Mouse (Mus musculus) lung, embryonic 14.5 days (tissue): ENCODE measurements around the gene Hsd3b4. TPM values are rescaled to one million over a fixed set of nuclear protein-coding genes. Genes with fewer than 3 reads are reported as not detected.
"Not testable (repeated sequence)": the region's sequence is repeated elsewhere in the genome, so short reads cannot be mapped to it uniquely, and the experiment has no call there.

ENCODE experiments used
- ATAC-seq: fragments of 200-750 bp; cut with Nextera tagmentation; 2 replicates; pipeline ENCODE4 v1.8.0; 2017; ENCODE audit warnings: mild to moderate bottlenecking, moderate TSS enrichment, moderate library complexity; ENCODE audit not compliant: insufficient read depth
- DNase-seq: peaks from one replicate; pipeline ENCODE4 v3.0.0-alpha.2; 2015
- H3K27ac ChIP-seq: fragments of 300-500 bp; sonication (generic); 2 replicates; pipeline ENCODE4 v1.5.1; 2014; ENCODE audit warnings: low read depth, mild to moderate bottlenecking, moderate library complexity
- H3K27me3 ChIP-seq: fragments of 300-500 bp; sonication (generic); 2 replicates; pipeline ENCODE4 v1.6.1; 2014; ENCODE audit warnings: low read length, control low read depth; ENCODE audit not compliant: insufficient read depth
- H3K36me3 ChIP-seq: fragments of 300-500 bp; sonication (generic); 2 replicates; pipeline ENCODE4 v1.6.1; 2014; ENCODE audit warnings: control low read depth; ENCODE audit not compliant: insufficient read depth
- H3K4me1 ChIP-seq: fragments of 300-500 bp; sonication (generic); 2 replicates; pipeline ENCODE4 v1.6.1; 2014; ENCODE audit warnings: antibody characterized with exemption, control low read depth; ENCODE audit not compliant: insufficient read depth
- H3K4me2 ChIP-seq: fragments of 300-500 bp; sonication (generic); 2 replicates; pipeline ENCODE4 v1.6.1; 2014; ENCODE audit warnings: mild to moderate bottlenecking
- H3K4me3 ChIP-seq: fragments of 300-500 bp; sonication (generic); 2 replicates; pipeline ENCODE4 v1.5.1; 2014; ENCODE audit warnings: low read depth, low read length
- H3K9ac ChIP-seq: fragments of 300-500 bp; sonication (generic); 2 replicates; pipeline ENCODE4 v1.6.1; 2014
- H3K9me3 ChIP-seq: fragments of 300-500 bp; sonication (generic); 2 replicates; pipeline ENCODE4 v1.6.1; 2016; ENCODE audit warnings: low read depth, low read length, control low read depth
- WGBS: fragments of 180-500 bp; shearing (Covaris S2); extraction: QIAGEN DNeasy Blood & Tissue Kit; methylation state at CpG from one replicate; pipeline ENCODE4 v1.1.7; 2014; 5-methylcytosine and 5-hydroxymethylcytosine counted together
- polyA plus RNA-seq: library from polyadenylated mRNA; unstranded; fragments of >200 nt; fragmentation: Nextera tagmentation; extraction: Ambion mirVana; gene quantifications from 2 replicates; pipeline ENCODE4 v1.2.1, GENCODE M21; 2014

Gene Hsd3b4
- polyA plus RNA-seq, 1 experiment from 2014 or later, result not detected

DNA sequence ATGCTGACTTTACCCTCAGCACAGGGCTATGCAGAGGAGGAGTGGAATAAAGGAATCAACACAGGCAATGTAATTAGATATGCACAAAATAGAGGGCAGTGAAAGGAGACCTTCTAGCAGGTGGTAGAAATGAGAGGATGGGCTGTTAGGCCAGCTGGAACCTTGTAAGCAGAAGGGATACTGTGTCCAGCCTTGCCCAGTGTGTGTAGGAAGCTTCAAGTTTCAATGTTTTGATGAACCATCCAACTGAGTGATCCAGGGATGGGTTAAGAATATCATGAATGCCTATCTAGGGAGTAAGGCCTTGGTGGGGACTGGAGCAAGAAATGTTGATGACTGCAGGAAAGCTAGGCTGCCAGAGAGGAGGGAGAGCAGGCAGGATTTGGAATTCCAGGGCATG, 15.3 kb downstream of the Hsd3b4 start:
- H3K9ac ChIP-seq, H3K4me1 ChIP-seq, H3K9me3 ChIP-seq, H3K4me2 ChIP-seq, H3K36me3 ChIP-seq, ATAC-seq, H3K27me3 ChIP-seq, H3K4me3 ChIP-seq, H3K27ac ChIP-seq, DNase-seq: not testable (repeated sequence)

DNA sequence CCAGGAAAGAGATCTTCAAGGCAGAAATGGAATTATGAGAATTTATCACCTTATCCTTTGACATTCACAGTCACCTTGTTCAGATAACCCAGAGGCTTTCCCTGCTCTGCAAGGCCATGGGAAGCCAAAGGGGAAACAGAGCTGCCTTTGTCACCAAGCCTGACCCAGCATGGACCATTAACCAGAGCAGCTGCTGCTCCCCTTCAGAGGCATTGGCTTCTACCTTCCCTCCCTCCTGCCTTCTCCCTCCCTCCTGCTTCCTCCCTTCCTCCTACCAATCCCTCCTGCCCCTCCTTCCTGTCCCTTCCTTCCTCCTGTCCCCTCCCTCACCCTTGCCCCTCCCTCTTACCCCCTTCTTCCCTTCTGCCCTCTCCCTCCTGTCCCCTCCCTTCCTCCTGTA, 16.1 kb downstream of the Hsd3b4 start:
- not testable (repeated sequence) for ATAC-seq, DNase-seq, H3K4me1 ChIP-seq

DNA sequence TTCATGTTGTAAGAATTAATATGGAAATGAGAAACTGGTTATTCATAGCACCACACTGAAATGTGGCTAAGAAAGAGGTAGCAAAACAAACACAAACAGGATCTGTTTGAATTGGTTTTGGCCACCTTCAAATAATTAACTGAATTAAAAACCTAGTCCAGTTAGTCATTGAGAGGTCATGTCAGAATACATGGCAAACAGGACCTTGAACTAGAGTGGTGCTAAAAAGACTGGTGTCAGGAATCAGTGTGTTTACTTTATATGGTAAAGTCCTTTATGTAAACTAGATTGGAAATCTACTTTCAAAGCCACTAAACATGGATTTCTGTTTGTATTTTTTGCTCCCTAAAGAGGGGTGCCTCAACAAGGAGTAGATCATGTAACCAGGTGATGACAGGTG, 38.8 kb downstream of the Hsd3b4 start:
- not testable (repeated sequence) for H3K27me3 ChIP-seq, H3K4me3 ChIP-seq, ATAC-seq, DNase-seq, H3K9me3 ChIP-seq, H3K27ac ChIP-seq, H3K9ac ChIP-seq, H3K36me3 ChIP-seq, H3K4me1 ChIP-seq, H3K4me2 ChIP-seq

More for the DNA sequence above, 16.1 kb downstream of the Hsd3b4 start:
- H3K4me2 ChIP-seq, H3K4me3 ChIP-seq, H3K9ac ChIP-seq, H3K27ac ChIP-seq, H3K27me3 ChIP-seq, H3K36me3 ChIP-seq, H3K9me3 ChIP-seq: not testable (repeated sequence)

DNA sequence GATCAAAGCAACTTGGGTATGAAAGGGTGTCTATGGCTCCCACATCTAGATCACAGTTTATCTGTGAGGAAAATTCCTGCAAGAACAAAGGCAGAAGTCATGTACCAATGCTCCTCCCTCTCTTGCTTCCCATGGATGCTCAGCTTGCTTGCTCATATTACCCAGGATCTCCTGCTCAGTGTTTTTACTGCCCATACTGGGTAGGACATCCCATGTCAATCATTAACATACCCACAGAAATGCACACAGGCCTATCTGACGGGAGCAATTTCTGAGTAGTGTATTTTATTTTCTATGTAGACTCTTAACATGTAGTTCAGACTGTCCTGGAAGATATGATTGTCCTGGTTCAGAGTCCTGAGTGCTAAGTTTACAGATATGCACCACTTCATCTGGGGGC, 39.3 kb downstream of the Hsd3b4 start:
- H3K36me3 ChIP-seq, H3K27ac ChIP-seq, H3K9ac ChIP-seq, H3K27me3 ChIP-seq, H3K4me1 ChIP-seq, H3K4me3 ChIP-seq, H3K4me2 ChIP-seq, ATAC-seq, H3K9me3 ChIP-seq, DNase-seq: not testable (repeated sequence)
- no CpG with 5 or more reads among the region's 1 CpGs for WGBS

DNA sequence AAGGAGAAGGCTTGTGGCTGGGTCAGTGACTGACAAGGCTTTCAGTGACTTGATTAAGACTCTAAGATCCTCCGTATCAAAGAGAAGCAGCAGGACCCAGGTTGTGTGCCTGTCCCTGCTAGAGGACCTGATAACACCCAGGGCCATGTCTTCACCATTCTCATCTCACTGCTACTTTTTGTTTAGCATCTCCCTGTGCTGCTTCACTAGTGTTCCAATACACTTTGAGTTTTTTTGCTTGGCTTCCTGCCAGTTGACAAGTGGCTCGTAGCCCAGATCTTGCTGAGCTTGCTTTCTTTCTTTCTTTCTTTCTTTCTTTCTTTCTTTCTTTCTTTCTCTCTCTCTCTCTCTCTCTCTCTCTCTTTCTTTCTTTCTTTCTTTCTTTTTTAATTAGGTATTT, 41.0 kb downstream of the Hsd3b4 start:
- not testable (repeated sequence) for H3K4me1 ChIP-seq, H3K9ac ChIP-seq, H3K4me3 ChIP-seq, H3K4me2 ChIP-seq, H3K36me3 ChIP-seq, ATAC-seq, H3K9me3 ChIP-seq, H3K27ac ChIP-seq, DNase-seq, H3K27me3 ChIP-seq
- WGBS, result no CpG with 5 or more reads among the region's 2 CpGs

DNA sequence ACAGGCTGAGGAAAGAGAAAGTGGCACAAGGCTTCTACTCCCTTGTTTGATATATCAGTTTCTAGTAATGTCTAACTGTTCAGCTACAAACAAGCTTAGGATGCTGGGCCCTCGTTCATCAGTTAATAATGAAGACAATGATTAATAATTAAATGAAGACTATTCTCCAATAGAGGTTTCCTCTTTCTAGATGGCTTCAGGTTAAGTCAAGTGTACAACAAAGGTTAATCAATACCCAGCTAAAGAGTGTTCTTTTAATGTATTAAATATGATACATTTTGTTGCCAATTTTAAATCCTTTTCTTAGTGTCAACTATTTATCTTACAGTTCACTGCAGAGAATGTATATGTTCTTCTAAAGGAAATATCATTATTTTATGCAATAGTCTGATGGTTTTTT, 53.3 kb downstream of the Hsd3b4 start, which contains the start of gene Gm4450:
TSS of gene Gm4450 (minus strand) at position 101 of the 400 bp plus-strand sequence.
- no CpG with 5 or more reads among the region's 1 CpGs for WGBS
- H3K27me3 ChIP-seq, DNase-seq, H3K4me2 ChIP-seq, H3K4me1 ChIP-seq, ATAC-seq, H3K27ac ChIP-seq, H3K4me3 ChIP-seq, H3K9me3 ChIP-seq, H3K36me3 ChIP-seq, H3K9ac ChIP-seq: not testable (repeated sequence)

DNA sequence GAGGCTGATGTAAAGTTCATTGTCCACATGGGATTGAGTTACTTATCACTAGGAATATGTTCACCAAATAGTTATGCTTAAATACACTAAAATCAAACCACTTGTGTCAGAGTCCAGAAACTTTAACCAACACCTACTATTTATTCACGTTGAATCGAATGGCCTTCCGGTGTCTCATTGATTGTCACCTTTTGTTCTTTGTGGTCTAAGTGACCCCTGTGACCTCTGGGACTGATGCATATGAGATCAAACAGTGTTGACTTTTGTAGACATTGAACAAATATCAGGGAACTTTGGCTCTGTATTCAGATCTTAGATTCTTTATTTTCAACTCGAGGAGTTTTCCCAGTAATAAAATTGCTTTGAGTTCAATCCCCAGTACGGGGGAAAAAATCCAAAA, 56.5 kb downstream of the Hsd3b4 start:
- DNase-seq, H3K4me3 ChIP-seq, H3K4me1 ChIP-seq, H3K27ac ChIP-seq, H3K9me3 ChIP-seq, H3K9ac ChIP-seq, H3K36me3 ChIP-seq, H3K27me3 ChIP-seq, H3K4me2 ChIP-seq, ATAC-seq: not testable (repeated sequence)
- 58% methylated on average over 5 of the region's 5 CpGs for WGBS

Other genes starting within 250 kb of the Hsd3b4 start
- gene Hmgcs2, start 230.1 kb downstream of the Hsd3b4 start, polyA plus RNA-seq, result 1.2 and 1.6 TPM in 2 replicates
- 212 and 230 TPM in 2 replicates for gene Phgdh, start 170.5 kb downstream of the Hsd3b4 start, polyA plus RNA-seq
- 9.1 and 10.2 TPM in 2 replicates for gene Zfp697, start 128.1 kb downstream of the Hsd3b4 start, polyA plus RNA-seq
- not detected in 2 replicates for gene Gm4450, start 53.4 kb downstream of the Hsd3b4 start, polyA plus RNA-seq
- not detected in 2 replicates for gene Gm10681, start 78.3 kb upstream of the Hsd3b4 start, polyA plus RNA-seq
- not detected in 2 replicates for gene Hsd3b5, start 119.7 kb upstream of the Hsd3b4 start, polyA plus RNA-seq
- gene Hsd3b2, start 214.0 kb upstream of the Hsd3b4 start, polyA plus RNA-seq, result not detected in 2 replicates